Mouse (Mus musculus): Measurements from ENCODE around the gene Tmem17.

- TF ChIP-seq CTCF (IDR thresholded peaks at IDR 0.05; ENCODE audit: low read depth) = no peak
- no peak for TF ChIP-seq EP300 (optimal IDR thresholded peaks at IDR 0.05)
Measured at GRCm38 (mm10) chr11:22481639-22482361, 30.1 kb upstream of the Tmem17 start.
